Mouse (Mus musculus) cerebellum, adult 18-20 months (tissue): ENCODE results near the gene Gm28845.
"Not testable (repeated sequence)": the region's sequence is repeated elsewhere in the genome, so short reads cannot be mapped to it uniquely, and the experiment has no call there.

ENCODE experiments used
- DNase-seq, 2 experiments: peaks; one replicate each; pipeline ENCODE4 v3.0.0; 2021

The Gm28845 gene

GRCm38 (mm10) chr1:65107654-65108279, 11.6 kb downstream of the Gm28845 start:
- no peak for DNase-seq

GRCm38 (mm10) chr1:65103273-65103672, 16.1 kb downstream of the Gm28845 start, which contains the start of gene Cryga:
Gene Cryga, minus strand, starts transcription at chr1:65103373.
- no peak for DNase-seq

GRCm38 (mm10) chr1:65096953-65097352, 22.4 kb downstream of the Gm28845 start:
- DNase-seq = no peak

DNA sequence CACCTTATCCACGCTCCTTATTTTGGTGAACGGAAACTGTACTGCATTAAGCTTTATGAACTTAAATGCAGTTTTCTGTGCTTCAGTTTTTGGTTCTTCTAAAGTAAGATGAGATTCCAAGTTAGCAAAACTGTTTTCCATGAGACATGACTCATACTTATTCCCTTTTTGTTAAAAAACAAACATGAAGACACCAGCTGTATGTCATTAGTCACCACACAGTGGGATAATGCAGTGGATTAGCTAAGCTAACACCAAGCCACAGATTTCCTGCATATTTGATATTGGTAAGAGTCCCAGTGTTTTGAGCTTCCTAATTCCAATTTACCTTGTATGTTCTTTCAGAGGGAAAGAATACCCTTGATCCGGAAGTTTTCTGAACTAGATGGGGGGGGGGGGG, 27.8 kb downstream of the Gm28845 start:
- DNase-seq = no peak

- no peak for DNase-seq
Observed at GRCm38 (mm10) chr1:65090370-65090769, 29.0 kb downstream of the Gm28845 start.

GRCm38 (mm10) chr1:65088567-65089356, 30.6 kb downstream of the Gm28845 start:
- no peak for DNase-seq

- no peak for DNase-seq
Observed at GRCm38 (mm10) chr1:65082188-65082587, 37.2 kb downstream of the Gm28845 start, which contains the start of gene Crygb. Gene Crygb, minus strand, starts transcription at chr1:65082288.

- DNase-seq = no peak
Observed at GRCm38 (mm10) chr1:65075607-65076006, 43.8 kb downstream of the Gm28845 start.

DNA sequence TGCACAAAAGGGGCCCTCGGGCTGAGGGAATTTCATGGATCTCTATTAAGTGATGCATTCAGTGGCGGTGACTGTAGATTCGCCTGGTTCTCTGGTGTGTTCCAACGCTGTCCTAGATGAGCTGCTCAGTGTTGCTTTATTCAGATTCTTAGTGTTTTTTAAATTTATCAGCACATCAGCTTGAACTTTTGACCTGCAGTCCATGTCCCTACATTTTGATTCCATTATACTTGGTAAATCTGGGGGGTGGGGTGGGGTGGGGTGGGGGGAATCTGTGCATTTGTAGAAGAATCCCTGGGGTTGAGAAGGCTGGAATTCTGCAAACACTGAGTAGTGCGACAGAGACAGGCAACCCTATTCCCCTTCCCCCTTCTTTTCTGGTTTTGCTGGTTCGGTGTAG, 45.8 kb downstream of the Gm28845 start, which contains the start of gene Crygc:
Gene Crygc, minus strand, starts transcription at position 101 of the 400 bp plus-strand sequence.
- no peak for DNase-seq

GRCm38 (mm10) chr1:65067842-65068241, 51.5 kb downstream of the Gm28845 start:
- DNase-seq = no peak

GRCm38 (mm10) chr1:65064201-65064600, 55.2 kb downstream of the Gm28845 start:
- DNase-seq = no peak

- DNase-seq = no peak
Observed at GRCm38 (mm10) chr1:65063352-65063751, 56.0 kb downstream of the Gm28845 start, which contains the start of gene Crygd. Gene Crygd, minus strand, starts transcription at chr1:65063452.

DNA sequence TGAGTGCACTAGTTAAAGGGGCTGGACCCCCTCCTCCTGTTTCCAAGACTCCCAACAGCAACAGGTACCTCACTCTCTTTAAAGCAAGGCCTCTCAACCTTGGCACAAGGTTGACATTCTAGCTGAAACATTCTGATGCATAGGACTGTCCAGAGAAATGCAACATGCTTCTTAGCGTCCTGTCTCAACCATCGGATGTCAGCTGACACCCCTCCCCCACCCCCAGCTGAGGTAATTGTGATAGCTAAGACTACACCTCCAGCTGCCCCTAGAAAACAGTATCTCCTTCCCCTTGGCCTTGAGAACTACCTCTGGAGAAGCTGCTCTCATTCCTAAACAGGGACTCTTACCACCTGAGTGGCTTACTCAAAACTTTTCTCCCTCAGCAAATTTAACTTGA, 67.2 kb downstream of the Gm28845 start:
- no peak for DNase-seq

- DNase-seq = no peak
Observed at GRCm38 (mm10) chr1:65051696-65052095, 67.7 kb downstream of the Gm28845 start.

- not testable (repeated sequence) for DNase-seq
Observed at GRCm38 (mm10) chr1:65050952-65051351, 68.4 kb downstream of the Gm28845 start, which contains the start of gene Cryge. Gene Cryge, minus strand, starts transcription at chr1:65051149.
